Mouse (Mus musculus): ENCODE measurements around the gene Tor1b.

The Tor1b gene

GRCm38 (mm10) chr2:30995432-30995996, 42.8 kb downstream of the Tor1b start:
- peak; percentile 68 for DNase-seq

DNA sequence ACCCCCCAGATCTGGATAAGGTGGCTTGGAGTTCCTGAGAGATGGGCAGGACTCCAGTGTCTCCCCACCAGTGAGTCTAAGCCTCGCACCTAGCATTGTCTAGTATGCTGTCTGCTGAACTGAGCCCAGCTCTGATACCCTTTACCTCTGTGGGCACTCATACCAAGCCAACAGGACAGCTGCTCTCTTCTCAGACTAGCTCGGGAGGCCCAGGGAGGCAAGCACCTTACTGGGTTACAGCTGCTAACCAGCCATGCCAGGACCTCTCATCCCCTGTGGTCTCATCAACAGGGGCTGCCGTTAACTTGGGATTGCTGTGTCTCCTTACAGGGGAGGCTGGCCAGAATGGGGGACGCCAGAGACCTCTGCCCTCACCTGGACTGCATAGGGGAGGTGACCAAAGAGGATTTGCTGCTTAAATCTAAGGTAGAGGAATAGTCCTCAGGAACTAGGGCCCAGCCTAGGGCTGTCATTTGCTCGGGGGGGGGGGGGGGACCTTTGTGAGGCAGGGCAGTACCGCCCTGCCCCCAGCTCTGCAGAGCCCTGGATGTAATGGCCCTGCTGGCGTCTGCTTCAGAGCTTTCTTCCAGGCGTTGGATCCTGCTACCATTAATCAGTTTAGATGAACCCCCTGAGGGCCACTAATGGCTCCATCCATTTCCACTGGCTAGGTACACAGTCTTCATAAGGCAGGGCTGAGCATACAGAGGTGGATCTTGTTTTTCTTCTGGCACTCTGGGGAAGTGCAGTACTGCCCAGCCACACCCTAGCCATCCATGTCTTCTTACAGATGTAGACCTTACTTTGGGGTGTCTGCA, 45.9 kb downstream of the Tor1b start:
- no peak for DNase-seq

- DNase-seq, result no peak
Observed at GRCm38 (mm10) chr2:31002857-31003256, 50.1 kb downstream of the Tor1b start.

DNA sequence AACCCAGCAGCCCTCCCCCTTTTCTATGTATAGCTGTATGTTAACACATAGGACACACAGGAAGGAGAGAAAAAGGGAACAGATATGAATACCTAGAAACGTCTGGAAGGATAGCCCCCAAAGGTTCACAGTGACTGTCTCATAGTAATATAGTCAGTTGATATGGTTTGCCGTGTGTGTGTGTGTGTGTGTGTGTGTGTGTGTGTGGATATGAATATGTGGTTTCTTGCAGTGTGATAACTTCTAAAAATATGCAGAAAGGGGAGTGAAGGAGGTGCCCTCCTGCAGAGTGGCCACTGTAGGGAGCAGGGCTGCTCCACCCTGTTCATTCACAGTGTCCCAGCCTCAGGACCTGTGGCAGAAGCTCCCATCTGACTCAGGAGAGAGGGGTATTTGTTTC, 52.7 kb downstream of the Tor1b start:
- DNase-seq, result no peak

GRCm38 (mm10) chr2:31006434-31006833, 53.7 kb downstream of the Tor1b start:
- no peak for DNase-seq

- DNase-seq, result no peak
Observed at GRCm38 (mm10) chr2:31007208-31007607, 54.4 kb downstream of the Tor1b start.

All from kidney, adult 11 months (tissue).